Mouse (Mus musculus) bone marrow, adult 2 months (tissue): ENCODE measurements around the gene Cnst.

Experiments used
- CTCF ChIP-seq: fragments of 200-500 bp; IDR thresholded peaks from 2 replicates; pipeline ENCODE4 v1.5.1; 2011; ENCODE audit warnings: low read length, control low read depth; ENCODE audit not compliant: control insufficient read depth, insufficient read depth
- POLR2A ChIP-seq: fragments of 200-500 bp; IDR thresholded peaks from 2 replicates; pipeline ENCODE4 v1.6.1; 2011; ENCODE audit warnings: low read depth, mild to moderate bottlenecking, control low read depth, low read length, borderline replicate concordance; ENCODE audit not compliant: control insufficient read depth

GRCm38 (mm10) chr1:179586430-179587095 lies 40.4 kb downstream of the Cnst start:
- TF ChIP-seq POLR2A (no peak), CTCF (no peak)
